Mouse (Mus musculus): Measurements from ENCODE around the gene Amer2. TPM values are rescaled to one million over a fixed set of nuclear protein-coding genes. Genes with fewer than 3 reads are reported as not detected.

Amer2 gene
- total RNA-seq, 2 experiments from 2014 or later, result 3.0 to 3.3 TPM

Other genes with a start within 250 kb of the Amer2 start
- 1 to 10 TPM; 1.1 to 2.0 TPM for gene Atp8a2, start 176.1 kb upstream of the Amer2 start, total RNA-seq (2021)
- gene Nupl1, start 121.8 kb upstream of the Amer2 start, total RNA-seq (2021), result not detected
- gene Gm49336, start 121.8 kb upstream of the Amer2 start, total RNA-seq (2021), result 10 to 100 TPM; 35.1 to 39.2 TPM
- 10 to 100 TPM; 49.6 to 50.2 TPM for gene Mtmr6, start 108.0 kb upstream of the Amer2 start, total RNA-seq (2021)